Mouse (Mus musculus): ENCODE results near the gene Cdhr1.

GRCm38 (mm10) chr14:37135671-37136070 lies 37.5 kb upstream of the Cdhr1 start:
- TF ChIP-seq CTCF (IDR thresholded peaks at IDR 0.05; ENCODE audit: borderline replicate concordance, control insufficient read depth, extremely low read depth, insufficient read depth, low read length, poor library complexity), result no peak
- TF ChIP-seq POLR2A (IDR thresholded peaks at IDR 0.05; ENCODE audit: control insufficient read depth, extremely low read depth, insufficient read depth, low read length, poor library complexity), result no peak

Measured in thymus, adult 2 months (tissue).